Comparison of ENCODE assay signal across 35 mouse cellular contexts in the genomic region with DNA sequence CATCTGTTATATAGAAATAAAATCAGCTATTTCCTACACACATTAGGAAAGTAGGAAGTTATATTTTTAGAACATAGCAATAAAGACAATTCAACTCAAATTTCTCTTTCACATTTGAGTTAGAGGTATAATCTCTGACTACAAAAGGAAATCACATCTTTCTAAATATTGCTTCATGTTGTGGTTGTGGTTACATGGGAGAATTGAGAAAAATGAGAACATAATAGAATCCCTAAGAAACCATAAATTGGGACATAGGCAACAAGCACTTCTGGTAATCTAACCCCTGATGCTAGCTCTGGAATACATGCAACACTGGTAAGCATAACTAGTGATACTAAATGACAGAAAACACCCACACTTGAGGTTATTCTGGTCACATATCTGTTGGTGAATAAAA.
"Had no signal": no experiment of that assay in that cellular context is flagged by ENCODE, and none has a peak within 500 bp of the region (broad histone marks: within the 10 kb centered on the region; RNA-seq: fewer than 3 reads in every experiment).

No protein-coding gene starts in this region.

- DNase-seq: heart, postnatal 10 days; heart, postnatal 14 days; heart, postnatal 36 days; heart, postnatal 4 days; kidney, adult 11 months; kidney, adult 18-20 months; kidney, adult 2 months; kidney, adult 8-10 months; kidney, adult 9 months; kidney, postnatal 10 days; kidney, postnatal 14 days; kidney, postnatal 25 days; kidney, postnatal 36 days; kidney, postnatal 4 days; layer of hippocampus, adult 9-11 months; layer of hippocampus, postnatal 36 days had no signal

- H3K4me1 ChIP-seq: heart, embryonic 12.5 days; heart, embryonic 13.5 days; heart, embryonic 15.5 days; hindbrain, embryonic 10.5 days; hindbrain, embryonic 12.5 days; hindbrain, embryonic 13.5 days; hindbrain, embryonic 15.5 days; intestine, embryonic 15.5 days; kidney, embryonic 15.5 days had no signal

- H3K9me3 ChIP-seq: heart, embryonic 12.5 days; heart, embryonic 13.5 days; heart, embryonic 15.5 days; hindbrain, embryonic 12.5 days; hindbrain, embryonic 13.5 days; hindbrain, embryonic 15.5 days; intestine, embryonic 15.5 days; kidney, embryonic 15.5 days had no signal

- H3K27me3 ChIP-seq: heart, embryonic 12.5 days; heart, embryonic 13.5 days; heart, embryonic 15.5 days; hindbrain, embryonic 12.5 days; hindbrain, embryonic 13.5 days; hindbrain, embryonic 15.5 days; intestine, embryonic 15.5 days; kidney, embryonic 15.5 days had no signal

- H3K9ac ChIP-seq: heart, embryonic 12.5 days; heart, embryonic 13.5 days; heart, embryonic 15.5 days; hindbrain, embryonic 12.5 days; hindbrain, embryonic 13.5 days; hindbrain, embryonic 14.5 days; hindbrain, embryonic 15.5 days; intestine, embryonic 15.5 days; kidney, embryonic 15.5 days had no signal

- H3K36me3 ChIP-seq: heart, embryonic 12.5 days; heart, embryonic 13.5 days; heart, embryonic 15.5 days; hindbrain, embryonic 10.5 days; hindbrain, embryonic 12.5 days; hindbrain, embryonic 13.5 days; hindbrain, embryonic 15.5 days; intestine, embryonic 15.5 days; kidney, embryonic 15.5 days had no signal

- ATAC-seq: hindbrain, embryonic 16.5 days; hindbrain, postnatal 0 days; inflammation-experienced regulatory T-cells, adult 6 months; intestine, embryonic 15.5 days; intestine, embryonic 16.5 days; intestine, postnatal 0 days had no signal

- H3K27ac ChIP-seq: heart, embryonic 13.5 days; heart, embryonic 15.5 days; hindbrain, embryonic 10.5 days; hindbrain, embryonic 12.5 days; hindbrain, embryonic 13.5 days; hindbrain, embryonic 14.5 days; hindbrain, embryonic 15.5 days; hindbrain, postnatal 0 days; intestine, embryonic 15.5 days; kidney, embryonic 15.5 days; kidney, postnatal 0 days; layer of hippocampus, adult 2 months; left cerebral cortex, adult 2 months had no signal

- H3K4me2 ChIP-seq: heart, embryonic 11.5 days; heart, embryonic 12.5 days; heart, embryonic 13.5 days; heart, embryonic 15.5 days; hindbrain, embryonic 12.5 days; hindbrain, embryonic 13.5 days; hindbrain, embryonic 14.5 days; hindbrain, embryonic 15.5 days; intestine, embryonic 15.5 days; kidney, embryonic 15.5 days had no signal

- H3K4me3 ChIP-seq: heart, embryonic 12.5 days; heart, embryonic 13.5 days; heart, embryonic 15.5 days; hindbrain, embryonic 10.5 days; hindbrain, embryonic 12.5 days; hindbrain, embryonic 13.5 days; hindbrain, embryonic 15.5 days; intestine, embryonic 15.5 days; kidney, embryonic 15.5 days; layer of hippocampus, adult 2 months; left cerebral cortex, adult 2 months had no signal
